Mouse (Mus musculus) cerebellum, postnatal 14 days (tissue): ENCODE results near the gene Slc4a4.

ENCODE experiments used
- DNase-seq, 2 experiments: peaks; one replicate each; pipeline ENCODE4 v3.0.0; 2021; ENCODE audit warnings: mixed read lengths in 2 of 2

Slc4a4 gene

DNA sequence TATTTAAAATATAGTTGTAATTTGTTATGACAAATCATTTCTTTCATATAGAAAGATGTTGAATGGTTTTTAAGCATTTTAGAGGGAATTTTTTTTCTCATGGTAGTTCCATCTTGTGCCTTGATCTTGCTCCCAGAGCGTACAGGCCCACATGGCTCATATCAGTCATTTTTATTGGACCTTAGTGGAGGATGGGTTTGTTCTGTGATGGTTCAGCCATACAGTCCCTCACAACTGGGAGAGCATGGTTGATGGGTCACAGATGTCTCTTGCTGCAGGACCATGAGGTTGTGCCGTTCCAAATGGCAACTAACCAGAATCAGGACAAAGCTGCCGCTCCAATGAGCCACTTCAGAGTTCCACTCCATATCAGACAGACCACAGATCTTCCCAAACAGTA lies 308.0 kb downstream of the Slc4a4 start:
- DNase-seq: no peak

GRCm38 (mm10) chr5:89198501-89198900 lies 311.9 kb downstream of the Slc4a4 start:
- no peak for DNase-seq

DNA sequence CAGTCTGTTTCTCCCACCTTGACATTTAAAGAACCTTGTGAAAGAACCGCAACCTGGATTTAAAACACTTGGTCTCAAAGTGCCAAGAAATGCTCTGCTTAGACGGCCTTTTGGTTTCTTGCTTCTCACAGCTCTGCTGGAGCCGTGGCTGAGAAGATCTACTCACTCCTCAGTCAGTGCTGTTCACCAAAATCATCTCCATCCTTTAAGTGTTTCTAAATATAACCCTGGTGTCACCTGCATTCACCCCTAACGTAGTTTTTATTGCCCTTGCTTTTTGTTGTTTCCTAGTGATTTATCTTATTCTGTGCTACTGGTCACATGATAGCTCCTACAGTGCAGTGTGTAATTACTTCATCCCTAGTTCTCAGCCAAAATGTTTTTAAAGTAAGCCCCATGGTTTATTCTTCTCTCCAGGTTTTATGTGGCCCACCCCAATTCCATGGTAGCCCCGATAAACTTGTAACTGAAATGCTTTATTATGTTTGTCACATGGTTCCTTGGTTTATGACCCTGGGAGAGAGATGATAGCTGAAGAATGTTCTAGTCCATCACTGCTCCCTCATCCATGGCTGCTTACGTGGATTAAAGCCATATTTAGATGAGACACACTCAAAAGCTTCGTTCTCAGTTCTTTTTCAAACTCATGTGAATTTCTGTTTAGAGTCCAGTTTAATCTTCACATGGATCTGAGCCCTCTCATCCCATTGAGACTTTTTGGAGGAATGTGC lies 323.5 kb downstream of the Slc4a4 start:
- DNase-seq: no peak

DNA sequence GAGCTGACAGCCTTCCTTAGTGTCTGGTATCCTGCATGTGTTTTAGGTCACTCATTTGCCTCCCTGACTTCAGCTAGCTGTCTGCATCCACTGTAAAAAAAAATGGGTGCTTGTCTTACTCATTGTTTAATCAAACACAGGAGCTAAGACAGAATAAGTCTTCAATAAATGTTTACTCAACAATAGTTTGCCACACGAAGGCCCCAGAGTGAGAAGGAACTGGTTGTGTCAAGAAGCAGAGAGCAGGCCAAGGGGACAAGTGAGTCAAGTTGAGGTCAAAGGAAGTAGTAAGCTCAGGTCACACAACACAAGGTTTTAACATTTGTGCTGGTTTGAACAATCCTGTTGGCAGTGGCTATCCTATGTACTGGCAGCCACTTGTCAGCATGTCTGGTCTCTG lies 324.4 kb downstream of the Slc4a4 start:
- no peak for DNase-seq

GRCm38 (mm10) chr5:89218222-89218621 lies 331.6 kb downstream of the Slc4a4 start:
- DNase-seq: no peak

DNA sequence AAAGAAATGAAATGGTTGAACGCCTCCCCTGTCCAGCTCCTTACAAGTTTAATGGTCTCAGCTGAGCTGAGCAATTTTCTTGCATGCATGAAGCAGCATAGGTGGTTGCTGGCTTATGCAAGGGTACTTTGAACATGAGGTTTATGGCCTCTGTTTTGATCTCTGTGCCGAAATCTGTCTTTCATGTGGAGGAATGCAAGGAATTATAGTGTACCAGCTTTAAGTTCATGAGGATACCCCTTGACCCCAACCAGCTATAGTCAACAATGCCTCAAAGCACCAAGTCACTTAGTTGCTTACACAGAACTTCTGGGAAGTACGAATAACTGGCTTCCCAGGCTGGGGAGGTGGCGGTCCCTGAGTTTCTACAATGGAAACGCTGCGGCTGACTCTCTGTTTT lies 332.1 kb downstream of the Slc4a4 start:
- no peak for DNase-seq

DNA sequence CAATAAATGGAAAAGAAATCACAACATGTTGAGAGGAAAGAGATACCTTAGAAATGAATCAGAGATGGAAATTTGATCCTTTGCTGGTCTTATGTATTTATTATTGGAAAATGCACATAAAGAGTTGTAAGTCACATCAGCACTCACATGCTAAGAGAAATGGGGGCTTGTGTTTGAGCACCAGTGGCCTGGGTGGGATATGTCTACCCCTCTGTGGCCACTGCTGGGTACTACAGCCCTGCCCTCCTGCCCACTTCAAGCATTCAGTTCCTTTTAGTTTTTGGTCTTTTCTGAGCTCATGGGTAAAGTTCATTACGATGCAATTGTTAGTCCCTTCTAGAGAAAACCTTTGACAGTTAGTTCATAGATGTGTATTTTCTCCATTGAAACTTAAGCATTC lies 335.0 kb downstream of the Slc4a4 start:
- peak; percentile 42 to 43 for DNase-seq

GRCm38 (mm10) chr5:89223061-89223740 lies 336.6 kb downstream of the Slc4a4 start:
- no peak for DNase-seq

DNA sequence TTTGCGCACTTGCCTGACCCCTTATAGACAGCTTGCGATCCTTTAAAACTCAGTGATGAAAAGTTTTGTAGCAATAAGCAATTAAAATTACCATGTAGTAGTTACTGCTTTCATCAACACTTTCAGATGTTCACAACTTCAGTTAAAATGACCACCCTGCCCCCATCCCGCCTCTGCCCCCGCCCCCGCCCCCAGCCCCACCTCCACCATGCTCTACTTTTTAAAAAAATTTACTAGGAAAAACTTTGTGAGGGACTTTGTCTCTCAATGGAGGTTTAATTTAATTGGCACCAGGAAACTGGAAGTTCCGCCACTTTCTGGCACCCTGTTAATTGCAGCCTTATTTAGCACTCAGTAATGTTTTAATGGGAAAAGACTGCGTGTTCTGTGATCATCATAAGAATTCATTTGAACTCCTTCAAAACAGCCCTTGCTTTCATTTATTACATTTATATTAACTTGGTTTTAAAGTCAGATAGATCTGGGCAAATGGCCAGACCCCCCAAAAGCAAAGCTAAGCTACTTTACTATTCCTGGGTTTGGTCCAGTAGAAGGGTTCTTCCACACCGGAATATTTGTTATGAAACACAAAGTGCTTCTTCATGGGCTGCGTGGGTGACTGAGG lies 337.2 kb downstream of the Slc4a4 start:
- DNase-seq: peak; percentile 23 to 38

DNA sequence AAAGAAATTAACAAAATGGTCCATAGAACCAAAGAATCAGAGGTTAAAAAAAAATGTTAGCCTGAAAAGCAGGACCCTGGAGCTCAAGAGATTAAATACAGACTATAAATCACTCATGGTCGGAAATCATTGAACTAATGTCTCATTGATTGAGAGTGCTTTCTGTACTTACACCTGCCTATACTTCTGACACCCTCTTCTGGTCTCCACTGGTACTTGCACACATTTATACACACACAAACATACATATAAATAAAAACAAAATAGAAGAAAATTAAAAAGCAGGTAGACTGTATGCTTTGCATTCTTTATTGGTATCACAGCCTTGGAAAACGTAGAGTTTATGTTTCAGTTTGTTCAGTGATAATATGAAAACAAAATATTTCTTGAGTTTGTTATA lies 341.3 kb downstream of the Slc4a4 start:
- no peak for DNase-seq

DNA sequence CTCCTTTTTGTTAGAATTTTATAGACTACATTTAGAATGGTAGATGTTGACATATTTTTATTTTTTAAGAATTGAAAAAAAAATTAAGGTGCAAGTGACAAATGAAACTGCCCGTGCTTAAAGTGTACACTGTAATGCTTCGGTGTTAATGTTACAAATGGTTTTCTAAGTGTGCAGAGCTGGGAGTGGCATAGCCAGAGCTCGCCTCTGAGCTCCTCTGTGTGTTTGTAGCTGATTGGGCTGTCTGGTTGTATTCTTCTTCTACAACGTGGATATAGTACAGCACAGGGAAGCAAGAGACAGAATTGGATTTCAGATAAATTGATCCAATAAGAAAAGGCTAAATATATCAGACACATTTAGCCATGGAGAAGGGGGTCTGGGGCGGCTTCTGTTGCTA lies 343.0 kb downstream of the Slc4a4 start:
- DNase-seq: no peak

DNA sequence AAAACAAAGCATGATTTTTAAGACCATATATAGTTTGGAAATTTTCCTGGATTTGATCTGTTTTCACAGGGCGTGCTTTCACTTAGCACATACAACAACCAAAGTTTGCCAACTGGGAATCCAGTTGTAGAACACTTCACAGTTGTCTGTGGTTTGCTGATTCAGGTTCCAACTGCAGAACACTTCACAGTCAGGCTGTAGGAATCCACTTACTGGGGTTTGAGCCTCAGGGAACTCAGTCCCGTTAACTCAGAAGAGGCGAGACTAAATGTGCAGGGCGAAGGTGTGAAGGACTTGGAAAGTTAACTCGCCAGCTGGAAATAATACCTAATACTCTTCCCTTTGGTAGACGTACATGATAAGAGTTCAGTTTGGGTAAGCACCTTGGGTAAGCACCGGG lies 345.7 kb downstream of the Slc4a4 start:
- DNase-seq: no peak

DNA sequence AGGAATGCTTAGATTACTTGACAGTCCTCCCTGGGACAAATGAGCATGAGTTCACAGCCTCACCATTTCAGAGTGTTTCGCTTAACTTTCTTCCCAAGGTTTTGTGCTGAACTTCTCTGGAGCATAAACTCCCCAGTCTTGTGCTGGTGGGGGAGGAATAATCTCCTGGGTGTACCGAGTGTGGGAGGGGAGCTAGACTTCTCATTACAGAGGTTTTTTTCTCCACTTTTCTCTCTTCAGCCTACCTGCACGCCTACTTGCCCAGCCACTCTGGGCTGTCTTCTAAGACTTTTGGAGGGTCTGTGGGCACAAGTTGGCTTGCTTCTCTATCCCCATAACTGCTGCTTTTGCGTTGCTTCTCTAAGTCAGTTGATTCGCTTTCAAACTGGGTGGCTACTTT lies 365.2 kb downstream of the Slc4a4 start:
- no peak for DNase-seq

DNA sequence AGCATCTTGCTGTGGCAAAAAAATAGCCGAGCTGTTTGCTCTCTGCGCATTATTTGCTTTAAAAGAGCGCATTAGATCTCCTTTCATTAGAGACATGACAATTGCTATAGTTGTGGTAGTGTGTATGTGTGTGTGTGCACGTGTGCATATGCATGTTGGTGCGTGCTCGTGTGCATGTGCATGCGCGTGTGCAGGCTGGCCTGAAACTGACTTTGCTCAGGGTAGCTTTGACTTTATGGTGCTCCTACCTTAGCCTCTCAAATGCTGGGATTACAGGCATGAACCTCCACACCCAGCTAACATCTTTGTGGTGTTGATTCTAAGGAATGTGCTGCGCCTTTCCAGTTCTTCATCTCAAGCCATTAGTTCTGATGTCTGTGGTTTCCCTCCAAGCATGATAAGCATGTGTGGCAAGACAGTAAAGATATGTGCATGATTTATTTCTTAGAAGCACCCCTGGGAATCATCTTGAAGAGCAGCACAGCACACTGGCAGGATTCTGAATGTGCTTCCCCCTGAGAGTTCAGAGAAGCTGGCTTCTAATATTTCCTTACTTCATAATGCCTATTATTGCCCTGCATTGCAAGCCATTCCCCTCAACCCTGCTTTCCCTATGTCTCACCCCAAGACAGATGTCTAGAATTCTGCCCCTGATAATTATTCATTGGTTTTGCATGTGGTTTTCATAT lies 373.3 kb downstream of the Slc4a4 start:
- DNase-seq: no peak

GRCm38 (mm10) chr5:89277049-89277448 lies 390.4 kb downstream of the Slc4a4 start:
- no peak for DNase-seq

DNA sequence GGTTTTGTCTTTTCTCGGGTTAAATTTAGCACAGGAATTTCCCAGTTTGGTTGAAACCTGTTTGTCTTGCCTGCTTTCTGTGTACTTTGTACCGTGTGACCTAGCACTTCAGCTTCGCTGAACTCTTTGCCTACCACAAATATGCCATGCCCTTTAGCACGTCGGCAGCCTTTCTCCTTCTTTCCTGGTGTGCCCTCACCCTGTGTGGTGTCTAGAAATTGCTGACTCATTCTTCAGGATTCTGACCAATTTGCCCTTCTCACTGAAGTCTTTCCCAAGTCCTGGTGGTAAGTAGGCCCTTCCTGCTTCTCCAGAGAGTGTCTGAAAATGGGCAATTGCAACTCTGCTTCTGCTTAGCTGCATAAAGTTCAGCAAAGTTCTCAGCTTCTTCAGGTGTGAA lies 391.0 kb downstream of the Slc4a4 start:
- DNase-seq: no peak

DNA sequence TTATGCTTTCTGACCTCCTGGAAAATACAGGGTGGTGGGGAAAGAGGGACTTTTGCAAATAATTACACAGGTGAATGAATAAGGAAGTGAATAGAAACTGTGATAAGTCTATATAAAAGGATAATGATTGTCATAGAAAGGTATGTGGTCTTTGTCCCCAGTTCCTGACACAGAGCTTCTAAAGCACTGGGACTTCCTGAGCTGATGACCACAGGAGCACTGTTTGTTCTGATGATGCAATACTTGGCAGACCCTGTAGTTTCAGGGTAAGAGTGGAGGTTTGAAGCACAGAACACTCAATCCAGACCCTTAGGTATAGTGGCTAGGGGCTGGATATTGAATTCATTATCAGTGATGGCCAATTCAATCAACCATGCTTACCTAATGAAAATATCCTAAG lies 391.7 kb downstream of the Slc4a4 start:
- DNase-seq: no peak

GRCm38 (mm10) chr5:89280312-89280863 lies 393.8 kb downstream of the Slc4a4 start:
- no peak for DNase-seq
